Mouse (Mus musculus) neural tube, embryonic 14.5 days (tissue): Measurements from ENCODE around the gene Pck1. TPM values are rescaled to one million over a fixed set of nuclear protein-coding genes. Genes with fewer than 3 reads are reported as not detected.
"Not testable (repeated sequence)": the region's sequence is repeated elsewhere in the genome, so short reads cannot be mapped to it uniquely, and the experiment has no call there.

ENCODE experiments used
- ATAC-seq: fragments of 200-750 bp; cut with Nextera tagmentation; 2 replicates; pipeline ENCODE4 v1.8.0; 2017; ENCODE audit warnings: low read depth, mild to moderate bottlenecking, moderate TSS enrichment, moderate library complexity
- H3K27ac ChIP-seq: fragments of 300-500 bp; sonication (generic); 2 replicates; pipeline ENCODE4 v1.5.1; 2014; ENCODE audit warnings: low read depth, mild to moderate bottlenecking, control low read depth, low read length, moderate library complexity, mixed read lengths
- H3K27me3 ChIP-seq: fragments of 300-500 bp; sonication (generic); 2 replicates; pipeline ENCODE4 v1.6.1; 2014; ENCODE audit warnings: low read length; ENCODE audit not compliant: control insufficient read depth, insufficient read depth
- H3K36me3 ChIP-seq: fragments of 300-500 bp; sonication (generic); 2 replicates; pipeline ENCODE4 v1.6.1; 2014; ENCODE audit warnings: low read length, mixed read lengths; ENCODE audit not compliant: control insufficient read depth, insufficient read depth
- H3K4me1 ChIP-seq: fragments of 300-500 bp; sonication (generic); 2 replicates; pipeline ENCODE4 v1.6.1; 2014; ENCODE audit warnings: low read length; ENCODE audit not compliant: control insufficient read depth, insufficient read depth
- H3K4me2 ChIP-seq: fragments of 300-500 bp; sonication (generic); 2 replicates; pipeline ENCODE4 v1.6.1; 2014; ENCODE audit warnings: mild to moderate bottlenecking, low read depth, low read length, control low read depth
- H3K4me3 ChIP-seq: fragments of 300-500 bp; sonication (generic); 2 replicates; pipeline ENCODE4 v1.5.1; 2014; ENCODE audit warnings: low read depth, low read length, control low read depth, mixed read lengths
- H3K9ac ChIP-seq: fragments of 300-500 bp; sonication (generic); replicated peaks from 2 replicates; pipeline ENCODE4 v1.6.1; 2014; ENCODE audit warnings: low read depth, mild to moderate bottlenecking, control low read depth, low read length, mixed read lengths
- H3K9me3 ChIP-seq: fragments of 300-500 bp; sonication (generic); 2 replicates; pipeline ENCODE4 v1.6.1; 2016; ENCODE audit warnings: low read length; ENCODE audit not compliant: control insufficient read depth
- WGBS: fragments of 180-500 bp; shearing (Covaris S2); extraction: QIAGEN DNeasy Blood & Tissue Kit; methylation state at CpG from one replicate; pipeline ENCODE4 v1.1.7; 2014; 5-methylcytosine and 5-hydroxymethylcytosine counted together
- polyA plus RNA-seq: library from polyadenylated mRNA; unstranded; fragments of >200 nt; fragmentation: Nextera tagmentation; extraction: Ambion mirVana; gene quantifications from 2 replicates; pipeline ENCODE4 v1.2.1, GENCODE M21; 2014

Pck1 gene
- polyA plus RNA-seq, 1 experiment from 2014 or later = 0.07 TPM

GRCm38 (mm10) chr2:173120117-173120516 lies 32.7 kb upstream of the Pck1 start:
- WGBS = 75% methylated on average over 3 of the region's 4 CpGs
- not testable (repeated sequence) for H3K27me3 ChIP-seq, H3K9ac ChIP-seq, H3K9me3 ChIP-seq, H3K27ac ChIP-seq, H3K4me1 ChIP-seq, ATAC-seq, H3K36me3 ChIP-seq, H3K4me3 ChIP-seq, H3K4me2 ChIP-seq

- H3K9ac ChIP-seq = no peak overlapping the region
- H3K4me2 ChIP-seq = no peak overlapping the region
- no peaks in the 10 kb centered on the region for H3K36me3 ChIP-seq
- WGBS = 92% methylated on average over 7 of the region's 7 CpGs
- no peaks in the 10 kb centered on the region for H3K9me3 ChIP-seq
- H3K4me1 ChIP-seq = no peaks in the 10 kb centered on the region
- ATAC-seq = no peak
- H3K27me3 ChIP-seq = no peaks in the 10 kb centered on the region
- no peak overlapping the region for H3K27ac ChIP-seq
- no peak overlapping the region for H3K4me3 ChIP-seq
Measured at GRCm38 (mm10) chr2:173124022-173124735, 28.7 kb upstream of the Pck1 start.

DNA sequence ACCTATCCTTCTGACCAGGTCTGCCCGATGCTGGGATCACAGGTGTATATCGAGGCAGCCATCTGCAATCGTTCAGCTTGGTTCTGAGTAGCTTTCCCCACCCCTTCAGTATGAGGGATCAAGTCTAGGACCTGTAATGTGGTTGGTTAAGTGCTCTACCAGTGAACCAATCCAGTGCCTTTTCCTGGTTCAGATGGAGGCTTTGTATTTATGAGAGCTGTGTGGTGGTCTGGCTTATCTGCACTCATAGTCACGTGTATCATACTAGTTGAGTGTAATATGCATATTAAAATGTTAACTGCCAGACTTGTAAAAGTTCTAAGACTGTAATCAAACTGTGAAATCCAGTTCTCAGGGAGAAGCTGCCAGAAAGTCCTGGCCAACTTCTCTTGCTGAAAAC lies 26.5 kb upstream of the Pck1 start:
- WGBS = 90% methylated on average over 4 of the region's 4 CpGs
- Histone ChIP-seq H3K4me3 (no peak overlapping the region), H3K9me3 (no peaks in the 10 kb centered on the region), H3K27me3 (no peaks in the 10 kb centered on the region), H3K27ac (no peak overlapping the region), H3K9ac (no peak overlapping the region), H3K4me1 (no peaks in the 10 kb centered on the region), H3K4me2 (no peak overlapping the region), H3K36me3 (no peaks in the 10 kb centered on the region)
- no peak for ATAC-seq

GRCm38 (mm10) chr2:173129111-173129510 lies 23.7 kb upstream of the Pck1 start:
- H3K9ac ChIP-seq = no peak overlapping the region
- WGBS = 84% methylated on average over 2 of the region's 2 CpGs
- H3K36me3 ChIP-seq = no peaks in the 10 kb centered on the region
- H3K4me3 ChIP-seq = no peak overlapping the region
- H3K4me2 ChIP-seq = no peak overlapping the region
- no peak for ATAC-seq
- H3K9me3 ChIP-seq = no peaks in the 10 kb centered on the region
- H3K27me3 ChIP-seq = no peaks in the 10 kb centered on the region
- no peaks in the 10 kb centered on the region for H3K4me1 ChIP-seq
- H3K27ac ChIP-seq = no peak overlapping the region

- 81% methylated on average over 13 of the region's 13 CpGs for whole genome bisulfite sequencing
- no peak overlapping the region for H3K9ac ChIP-seq
Measured at GRCm38 (mm10) chr2:173132262-173132661, 20.6 kb upstream of the Pck1 start.

GRCm38 (mm10) chr2:173132794-173133300 lies 20.0 kb upstream of the Pck1 start:
- Histone ChIP-seq H3K9me3 (no peaks in the 10 kb centered on the region), H3K36me3 (no peaks in the 10 kb centered on the region), H3K9ac (no peak overlapping the region), H3K4me2 (no peak overlapping the region), H3K27me3 (no peaks in the 10 kb centered on the region), H3K4me1 (no peaks in the 10 kb centered on the region), H3K4me3 (no peak overlapping the region), H3K27ac (no peak overlapping the region)
- ATAC-seq = no peak
- WGBS = 84% methylated on average over 8 of the region's 8 CpGs

More at GRCm38 (mm10) chr2:173132262-173132661, 20.6 kb upstream of the Pck1 start:
- Histone ChIP-seq H3K4me2 (no peak overlapping the region), H3K27ac (no peak overlapping the region), H3K4me1 (no peaks in the 10 kb centered on the region), H3K4me3 (no peak overlapping the region), H3K36me3 (no peaks in the 10 kb centered on the region), H3K27me3 (no peaks in the 10 kb centered on the region), H3K9me3 (no peaks in the 10 kb centered on the region)
- no peak for ATAC-seq

DNA sequence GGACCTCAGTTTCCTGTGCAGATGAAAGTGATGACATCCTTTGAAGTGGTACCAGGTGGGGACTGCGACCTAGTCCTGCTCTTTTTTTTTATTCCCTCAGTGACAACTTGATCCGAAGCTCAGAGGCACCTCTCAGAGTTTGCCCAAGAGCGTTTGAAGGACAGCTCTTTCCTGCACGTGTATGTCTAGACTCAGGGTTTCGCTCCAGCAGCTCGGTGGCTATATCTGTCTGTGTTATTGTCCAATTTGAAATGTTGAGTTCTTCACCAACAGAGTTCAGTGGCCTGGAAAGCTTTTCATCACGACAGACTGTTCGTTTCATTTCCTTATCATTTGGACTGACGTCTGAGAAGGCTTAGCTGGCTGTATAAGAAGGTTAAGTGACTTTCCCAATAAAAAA lies 18.2 kb upstream of the Pck1 start:
- Histone ChIP-seq H3K36me3 (no peaks in the 10 kb centered on the region), H3K27ac (no peak overlapping the region), H3K4me1 (no peaks in the 10 kb centered on the region), H3K4me2 (no peak overlapping the region), H3K27me3 (no peaks in the 10 kb centered on the region), H3K4me3 (no peak overlapping the region), H3K9ac (no peak overlapping the region), H3K9me3 (no peaks in the 10 kb centered on the region)
- ATAC-seq = no peak
- 70% methylated on average over 9 of the region's 9 CpGs for WGBS

DNA sequence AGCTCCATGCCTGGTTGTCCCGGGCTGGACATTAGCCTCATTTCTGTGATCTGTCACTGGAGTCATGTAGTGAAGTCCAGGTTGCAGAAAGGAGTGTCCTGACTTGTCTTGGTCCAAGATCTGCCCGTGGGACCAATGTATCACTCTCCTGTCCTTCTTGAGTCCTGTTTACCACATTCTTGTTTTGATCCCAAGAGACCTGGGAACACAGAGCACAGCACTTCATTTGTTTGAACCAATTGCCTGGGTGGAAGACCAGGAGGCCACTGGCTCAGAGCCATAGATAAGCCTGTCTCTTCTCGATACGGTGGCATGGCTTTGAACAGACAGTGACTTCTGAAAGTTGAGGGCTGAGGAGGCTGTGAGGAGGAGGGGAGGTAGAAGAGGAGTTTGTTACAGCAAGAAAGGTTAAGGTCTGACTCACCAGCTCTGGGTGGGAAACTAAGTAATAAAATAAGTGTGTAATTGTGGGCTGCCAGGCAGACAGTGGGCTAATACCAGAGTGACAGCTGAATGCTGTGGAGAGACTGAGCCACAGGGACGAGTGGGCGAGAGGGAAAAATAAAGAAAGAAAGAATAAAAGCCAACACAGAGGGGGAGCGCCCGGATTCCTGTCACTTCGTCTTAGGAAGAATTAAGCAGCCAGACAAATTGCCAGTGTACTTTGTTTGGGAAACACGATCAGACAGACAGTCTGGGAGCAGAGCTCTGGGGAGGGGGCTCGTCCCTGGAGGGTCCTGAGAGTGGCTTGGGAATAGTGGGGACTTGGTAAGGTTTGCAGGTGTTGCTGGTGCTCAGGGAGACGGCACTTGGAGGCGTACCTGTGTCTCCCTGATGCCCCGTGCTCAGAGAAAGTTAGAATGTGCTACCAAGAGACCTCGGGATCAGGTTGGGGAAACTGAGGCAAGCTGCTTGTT lies 14.3 kb upstream of the Pck1 start:
- H3K27ac ChIP-seq = no peak overlapping the region

GRCm38 (mm10) chr2:173143611-173144010 lies 9.2 kb upstream of the Pck1 start:
- ATAC-seq = no peak

More for the DNA sequence above, 14.3 kb upstream of the Pck1 start:
- Histone ChIP-seq H3K9ac (no peak overlapping the region), H3K4me3 (no peak overlapping the region), H3K27me3 (no peaks in the 10 kb centered on the region), H3K36me3 (no peaks in the 10 kb centered on the region), H3K4me2 (no peak overlapping the region), H3K9me3 (no peaks in the 10 kb centered on the region), H3K4me1 (no peaks in the 10 kb centered on the region)
- 39% methylated on average over 15 of the region's 15 CpGs for WGBS
- ATAC-seq = no peak

More at GRCm38 (mm10) chr2:173143611-173144010, 9.2 kb upstream of the Pck1 start:
- H3K4me1 ChIP-seq = no peaks in the 10 kb centered on the region
- H3K27ac ChIP-seq = no peak overlapping the region
- no peak overlapping the region for H3K4me2 ChIP-seq
- H3K36me3 ChIP-seq = no peaks in the 10 kb centered on the region
- 56% methylated on average over 11 of the region's 11 CpGs for WGBS
- H3K9me3 ChIP-seq = no peaks in the 10 kb centered on the region
- no peak overlapping the region for H3K9ac ChIP-seq
- no peaks in the 10 kb centered on the region for H3K27me3 ChIP-seq
- H3K4me3 ChIP-seq = no peak overlapping the region
